Mouse (Mus musculus): Measurements from ENCODE around the gene Lamb1. TPM values are rescaled to one million over a fixed set of nuclear protein-coding genes. Genes with fewer than 3 reads are reported as not detected.

Lamb1 gene
- polyA plus RNA-seq, 1 experiment from 2014 or later: 24.4 TPM

DNA sequence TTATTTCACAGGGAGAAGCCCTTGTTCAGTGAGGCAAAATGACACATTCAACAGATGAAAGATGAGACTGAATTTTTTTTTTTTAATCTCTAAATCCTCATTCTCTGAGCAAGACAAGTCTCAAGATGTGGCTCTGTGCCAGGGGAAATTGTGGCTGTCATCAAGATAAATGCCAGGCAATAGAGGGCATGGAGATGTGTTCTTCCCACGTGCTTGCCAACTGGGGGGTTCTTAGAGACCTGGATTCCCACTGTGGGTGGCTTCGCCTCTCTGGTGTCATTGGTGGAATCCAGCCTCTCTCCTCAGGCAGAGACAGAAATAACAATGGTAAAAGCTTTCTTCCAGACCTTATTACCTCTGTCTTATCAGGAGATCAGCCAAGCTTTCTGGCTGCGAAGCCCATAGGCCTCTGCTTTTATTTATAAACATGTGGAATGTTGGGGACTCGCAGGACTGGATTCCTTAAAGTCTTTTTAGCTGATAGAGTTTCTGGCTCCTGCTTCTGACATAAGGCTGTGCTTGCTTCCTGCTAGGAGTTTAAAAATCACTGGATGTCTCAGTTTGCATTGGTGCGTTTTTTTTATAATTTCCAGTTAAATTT, 41.1 kb downstream of the Lamb1 start:
- Histone ChIP-seq H3K36me3 (ENCODE audit: control insufficient read depth, insufficient read depth, low read length) (no peaks in the 10 kb centered on the region), H3K27ac (ENCODE audit: low read depth, low read length) (no peak overlapping the region), H3K9me3 (ENCODE audit: control insufficient read depth, low read length) (no peaks in the 10 kb centered on the region), H3K4me2 (ENCODE audit: low read depth, low read length, severe bottlenecking) (no peak overlapping the region), H3K4me1 (replicated peaks; ENCODE audit: control insufficient read depth, insufficient read depth, low read length) (no peaks in the 10 kb centered on the region), H3K27me3 (ENCODE audit: control insufficient read depth, insufficient read depth, low read length) (no peaks in the 10 kb centered on the region), H3K4me3 (ENCODE audit: low read depth, low read length) (no peak overlapping the region), H3K9ac (ENCODE audit: low read length) (no peak overlapping the region)
- 85% methylated on average over 5 of the region's 5 CpGs for whole genome bisulfite sequencing
- ATAC-seq (replicated peaks; ENCODE audit: low FRiP score) (no peak), DNase-seq (ENCODE audit: low spot score) (peak; percentile 11)

GRCm38 (mm10) chr12:31307011-31307410, 42.0 kb downstream of the Lamb1 start:
- DNase-seq (ENCODE audit: low spot score) (peak; percentile 35), ATAC-seq (replicated peaks; ENCODE audit: low FRiP score) (no peak)
- Histone ChIP-seq H3K27me3 (ENCODE audit: control insufficient read depth, insufficient read depth, low read length) (no peaks in the 10 kb centered on the region), H3K4me2 (ENCODE audit: low read depth, low read length, severe bottlenecking) (no peak overlapping the region), H3K4me1 (replicated peaks; ENCODE audit: control insufficient read depth, insufficient read depth, low read length) (no peaks in the 10 kb centered on the region), H3K9me3 (ENCODE audit: control insufficient read depth, low read length) (no peaks in the 10 kb centered on the region), H3K4me3 (ENCODE audit: low read depth, low read length) (no peak overlapping the region), H3K36me3 (ENCODE audit: control insufficient read depth, insufficient read depth, low read length) (no peaks in the 10 kb centered on the region), H3K9ac (ENCODE audit: low read length) (no peak overlapping the region), H3K27ac (ENCODE audit: low read depth, low read length) (no peak overlapping the region)
- 91% methylated on average over 8 of the region's 8 CpGs for WGBS

- no peaks in the 10 kb centered on the region for H3K36me3 ChIP-seq (ENCODE audit: control insufficient read depth, insufficient read depth, low read length)
- H3K4me2 ChIP-seq (ENCODE audit: low read depth, low read length, severe bottlenecking): no peak overlapping the region
- no peaks in the 10 kb centered on the region for H3K27me3 ChIP-seq (ENCODE audit: control insufficient read depth, insufficient read depth, low read length)
- WGBS: 96% methylated on average over 8 of the region's 8 CpGs
- H3K4me3 ChIP-seq (ENCODE audit: low read depth, low read length): no peak overlapping the region
- peak; percentile 43 for DNase-seq (ENCODE audit: low spot score)
- no peaks in the 10 kb centered on the region for H3K9me3 ChIP-seq (ENCODE audit: control insufficient read depth, low read length)
- no peak for ATAC-seq (replicated peaks; ENCODE audit: low FRiP score)
- no peak overlapping the region for H3K9ac ChIP-seq (ENCODE audit: low read length)
- no peak overlapping the region for H3K27ac ChIP-seq (ENCODE audit: low read depth, low read length)
- H3K4me1 ChIP-seq (replicated peaks; ENCODE audit: control insufficient read depth, insufficient read depth, low read length): no peaks in the 10 kb centered on the region
Observed at GRCm38 (mm10) chr12:31307756-31308155, 42.7 kb downstream of the Lamb1 start.

DNA sequence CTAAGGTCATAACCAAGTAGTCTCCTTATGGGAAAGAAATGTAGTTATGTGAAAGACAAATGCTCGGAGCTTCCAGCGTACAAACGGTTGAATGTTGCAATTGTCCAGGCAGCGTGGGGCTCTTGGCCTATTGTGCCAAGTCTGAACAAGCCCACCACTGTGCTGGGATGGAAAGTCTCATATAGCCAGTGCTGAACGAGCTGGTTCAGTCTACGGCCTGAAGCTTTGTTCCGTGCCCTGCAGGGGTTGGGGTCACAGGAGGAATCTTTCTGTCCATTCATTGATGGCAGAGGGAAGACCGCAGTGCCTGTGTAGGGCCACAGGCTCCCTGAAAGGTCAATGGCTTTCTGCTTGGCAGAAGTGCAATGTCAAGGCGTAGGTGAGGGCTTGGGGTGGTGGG, 45.7 kb downstream of the Lamb1 start:
- ATAC-seq (replicated peaks; ENCODE audit: low FRiP score) (no peak), DNase-seq (ENCODE audit: low spot score) (no peak)
- 39% methylated on average over 9 of the region's 9 CpGs for WGBS
- Histone ChIP-seq H3K9me3 (ENCODE audit: control insufficient read depth, low read length) (no peaks in the 10 kb centered on the region), H3K4me3 (ENCODE audit: low read depth, low read length) (no peak overlapping the region), H3K27ac (ENCODE audit: low read depth, low read length) (no peak overlapping the region), H3K9ac (ENCODE audit: low read length) (no peak overlapping the region), H3K4me1 (replicated peaks; ENCODE audit: control insufficient read depth, insufficient read depth, low read length) (no peaks in the 10 kb centered on the region), H3K27me3 (ENCODE audit: control insufficient read depth, insufficient read depth, low read length) (no peaks in the 10 kb centered on the region), H3K4me2 (ENCODE audit: low read depth, low read length, severe bottlenecking) (no peak overlapping the region), H3K36me3 (ENCODE audit: control insufficient read depth, insufficient read depth, low read length) (no peaks in the 10 kb centered on the region)

DNA sequence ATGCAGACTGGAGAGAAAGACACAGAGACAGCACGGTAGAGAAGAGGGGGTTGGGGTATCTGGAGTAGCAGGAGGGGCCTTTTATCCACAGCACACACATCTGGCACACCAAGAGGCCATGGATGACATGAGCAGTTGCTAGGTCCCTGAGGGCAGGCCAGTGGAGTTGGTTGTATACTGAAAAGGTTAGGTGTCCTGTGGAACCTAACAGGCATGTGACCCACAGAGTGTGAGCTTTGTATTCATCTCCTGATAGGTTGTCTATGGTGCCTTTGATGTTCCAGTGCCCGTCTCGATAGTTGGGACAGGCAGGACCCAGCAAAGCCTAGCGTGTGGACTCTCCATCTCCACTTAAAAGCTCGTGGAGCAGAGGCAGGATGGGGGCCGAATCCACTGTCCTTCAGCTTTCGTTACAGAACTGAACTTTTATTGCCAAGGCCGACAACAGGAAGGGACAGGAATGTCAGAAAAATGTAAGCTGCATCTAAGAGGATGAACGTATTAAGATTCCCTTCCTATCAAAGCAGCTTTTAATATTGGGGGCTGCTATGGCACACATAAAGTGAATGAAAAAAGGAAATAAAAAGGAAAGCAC, 46.7 kb downstream of the Lamb1 start:
- Histone ChIP-seq H3K9ac (ENCODE audit: low read length) (no peak overlapping the region), H3K4me3 (ENCODE audit: low read depth, low read length) (no peak overlapping the region), H3K27ac (ENCODE audit: low read depth, low read length) (no peak overlapping the region), H3K4me1 (replicated peaks; ENCODE audit: control insufficient read depth, insufficient read depth, low read length) (no peaks in the 10 kb centered on the region), H3K27me3 (ENCODE audit: control insufficient read depth, insufficient read depth, low read length) (no peaks in the 10 kb centered on the region), H3K4me2 (ENCODE audit: low read depth, low read length, severe bottlenecking) (no peak overlapping the region), H3K36me3 (ENCODE audit: control insufficient read depth, insufficient read depth, low read length) (no peaks in the 10 kb centered on the region), H3K9me3 (ENCODE audit: control insufficient read depth, low read length) (no peaks in the 10 kb centered on the region)
- WGBS: 91% methylated on average over 9 of the region's 9 CpGs
- ATAC-seq (replicated peaks; ENCODE audit: low FRiP score): no peak
- DNase-seq (ENCODE audit: low spot score): no peak

DNA sequence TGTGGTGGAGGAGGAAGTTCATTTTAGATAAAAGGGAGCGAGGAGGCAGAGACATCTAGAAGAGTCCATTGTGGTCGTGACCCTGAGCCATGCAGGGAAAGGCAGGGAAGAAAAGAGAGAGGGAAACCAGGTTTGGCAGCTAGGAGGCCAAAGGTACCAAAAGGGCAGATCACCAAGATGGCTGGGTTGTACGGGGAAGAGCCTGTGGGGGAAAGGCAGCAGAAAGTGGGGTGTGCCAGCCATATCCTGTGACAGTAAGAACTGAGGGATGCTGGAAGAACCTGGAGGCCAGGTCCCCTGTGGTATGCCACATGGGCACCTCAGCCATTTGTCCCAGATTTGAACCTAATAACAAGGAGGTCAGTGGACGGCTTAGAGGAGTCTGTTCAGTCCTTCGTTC, 47.2 kb downstream of the Lamb1 start:
- H3K4me1 ChIP-seq (replicated peaks; ENCODE audit: control insufficient read depth, insufficient read depth, low read length): no peaks in the 10 kb centered on the region
- H3K27me3 ChIP-seq (ENCODE audit: control insufficient read depth, insufficient read depth, low read length): no peaks in the 10 kb centered on the region
- H3K9me3 ChIP-seq (ENCODE audit: control insufficient read depth, low read length): no peaks in the 10 kb centered on the region
- no peak overlapping the region for H3K27ac ChIP-seq (ENCODE audit: low read depth, low read length)
- ATAC-seq (replicated peaks; ENCODE audit: low FRiP score) (no peak), DNase-seq (ENCODE audit: low spot score) (no peak)
- no peak overlapping the region for H3K9ac ChIP-seq (ENCODE audit: low read length)
- no peak overlapping the region for H3K4me2 ChIP-seq (ENCODE audit: low read depth, low read length, severe bottlenecking)
- H3K4me3 ChIP-seq (ENCODE audit: low read depth, low read length): no peak overlapping the region
- H3K36me3 ChIP-seq (ENCODE audit: control insufficient read depth, insufficient read depth, low read length): no peaks in the 10 kb centered on the region
- 95% methylated on average over 5 of the region's 5 CpGs for WGBS

- ATAC-seq (replicated peaks; ENCODE audit: low FRiP score): no peak
- Histone ChIP-seq H3K27ac (ENCODE audit: low read depth, low read length) (no peak overlapping the region), H3K36me3 (ENCODE audit: control insufficient read depth, insufficient read depth, low read length) (no peaks in the 10 kb centered on the region), H3K27me3 (ENCODE audit: control insufficient read depth, insufficient read depth, low read length) (no peaks in the 10 kb centered on the region), H3K9ac (ENCODE audit: low read length) (no peak overlapping the region), H3K4me2 (ENCODE audit: low read depth, low read length, severe bottlenecking) (no peak overlapping the region), H3K4me1 (replicated peaks; ENCODE audit: control insufficient read depth, insufficient read depth, low read length) (no peaks in the 10 kb centered on the region), H3K9me3 (ENCODE audit: control insufficient read depth, low read length) (no peaks in the 10 kb centered on the region), H3K4me3 (ENCODE audit: low read depth, low read length) (no peak overlapping the region)
- no peak for DNase-seq (ENCODE audit: low spot score)
- 92% methylated on average over 4 of the region's 4 CpGs for WGBS
Observed at GRCm38 (mm10) chr12:31313136-31313535, 48.1 kb downstream of the Lamb1 start.

GRCm38 (mm10) chr12:31314310-31314709, 49.3 kb downstream of the Lamb1 start:
- H3K4me2 ChIP-seq (ENCODE audit: low read depth, low read length, severe bottlenecking): no peak overlapping the region
- WGBS: 96% methylated on average over 7 of the region's 7 CpGs
- H3K4me3 ChIP-seq (ENCODE audit: low read depth, low read length): no peak overlapping the region
- no peaks in the 10 kb centered on the region for H3K4me1 ChIP-seq (replicated peaks; ENCODE audit: control insufficient read depth, insufficient read depth, low read length)
- no peaks in the 10 kb centered on the region for H3K27me3 ChIP-seq (ENCODE audit: control insufficient read depth, insufficient read depth, low read length)
- no peak for DNase-seq (ENCODE audit: low spot score)
- no peaks in the 10 kb centered on the region for H3K36me3 ChIP-seq (ENCODE audit: control insufficient read depth, insufficient read depth, low read length)
- no peak overlapping the region for H3K27ac ChIP-seq (ENCODE audit: low read depth, low read length)
- no peak overlapping the region for H3K9ac ChIP-seq (ENCODE audit: low read length)
- no peaks in the 10 kb centered on the region for H3K9me3 ChIP-seq (ENCODE audit: control insufficient read depth, low read length)
- ATAC-seq (replicated peaks; ENCODE audit: low FRiP score): no peak

DNA sequence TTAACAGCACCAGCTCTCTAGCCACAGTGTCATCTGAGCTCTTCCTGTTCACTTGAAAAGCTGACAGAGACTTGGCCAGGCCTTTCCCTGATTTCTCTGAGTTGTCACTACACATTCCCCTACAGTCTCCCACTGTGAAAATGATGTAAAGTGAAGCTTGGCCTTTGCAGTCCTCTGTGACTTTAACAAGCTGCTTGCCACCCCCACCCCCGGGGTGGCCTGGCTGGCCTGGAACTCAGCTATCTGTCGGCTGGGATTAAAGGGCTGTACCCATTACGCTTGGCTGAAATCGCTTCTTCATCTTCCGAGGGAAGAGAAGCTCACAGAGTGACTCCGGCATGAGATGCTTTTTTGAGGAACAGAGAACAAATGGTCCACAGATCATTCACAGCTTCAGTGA, 50.9 kb downstream of the Lamb1 start:
- no peaks in the 10 kb centered on the region for H3K27me3 ChIP-seq (ENCODE audit: control insufficient read depth, insufficient read depth, low read length)
- H3K4me2 ChIP-seq (ENCODE audit: low read depth, low read length, severe bottlenecking): no peak overlapping the region
- H3K27ac ChIP-seq (ENCODE audit: low read depth, low read length): no peak overlapping the region
- H3K36me3 ChIP-seq (ENCODE audit: control insufficient read depth, insufficient read depth, low read length): no peaks in the 10 kb centered on the region
- H3K4me3 ChIP-seq (ENCODE audit: low read depth, low read length): no peak overlapping the region
- H3K9me3 ChIP-seq (ENCODE audit: control insufficient read depth, low read length): no peaks in the 10 kb centered on the region
- DNase-seq (ENCODE audit: low spot score) (no peak), ATAC-seq (replicated peaks; ENCODE audit: low FRiP score) (no peak)
- H3K9ac ChIP-seq (ENCODE audit: low read length): no peak overlapping the region
- H3K4me1 ChIP-seq (replicated peaks; ENCODE audit: control insufficient read depth, insufficient read depth, low read length): no peaks in the 10 kb centered on the region
- WGBS: 63% methylated on average over 6 of the region's 6 CpGs

Measured in forebrain, embryonic 11.5 days (tissue).